Mouse (Mus musculus) heart, adult 2 months (tissue): ENCODE results near the gene Creb3. TPM values are rescaled to one million over a fixed set of nuclear protein-coding genes. Genes with fewer than 3 reads are reported as not detected.

Experiments
- DNase-seq, 2 experiments: peaks; one replicate each; pipeline ENCODE4 v3.0.0; 2021
- H3K27ac ChIP-seq: fragments of 200-600 bp; 2 replicates; pipeline ENCODE4 v1.8.1; 2022
- H3K27me3 ChIP-seq: fragments of 200-500 bp; 2 replicates; pipeline ENCODE4 v1.6.1; 2012; ENCODE audit warnings: mild to moderate bottlenecking, low read length, inconsistent platforms, mixed read lengths; ENCODE audit not compliant: control insufficient read depth, insufficient read depth
- H3K36me3 ChIP-seq: fragments of 200-500 bp; 2 replicates; pipeline ENCODE4 v1.6.1; 2012; ENCODE audit warnings: low read length, inconsistent platforms; ENCODE audit not compliant: control insufficient read depth, insufficient read depth
- H3K4me1 ChIP-seq: fragments of 200-500 bp; 2 replicates; pipeline ENCODE4 v1.6.1; 2011; ENCODE audit warnings: low read length; ENCODE audit not compliant: control insufficient read depth, insufficient read depth
- H3K4me3 ChIP-seq: fragments of 200-600 bp; 2 replicates; pipeline ENCODE4 v1.8.1; 2022
- H3K79me2 ChIP-seq: fragments of 200-500 bp; replicated peaks from 2 replicates; pipeline ENCODE4 v1.6.1; 2012; ENCODE audit warnings: mild to moderate bottlenecking, inconsistent platforms, low read length, moderate library complexity, mixed read lengths; ENCODE audit not compliant: control insufficient read depth, insufficient read depth
- H3K9ac ChIP-seq: fragments of 200-500 bp; 2 replicates; pipeline ENCODE4 v1.6.1; 2012; ENCODE audit warnings: low read depth, mild to moderate bottlenecking, control low read depth, inconsistent platforms, low read length, mixed read lengths
- CTCF ChIP-seq: fragments of 200-600 bp; IDR thresholded peaks from 2 replicates; pipeline ENCODE4 v1.8.1; 2022; ENCODE audit warnings: antibody characterized with exemption, mild to moderate bottlenecking, moderate library complexity
- EP300 ChIP-seq: fragments of 200-500 bp; IDR thresholded peaks from 2 replicates; pipeline ENCODE4 v1.6.1; 2011; ENCODE audit warnings: low read depth, low read length, control low read depth; ENCODE audit not compliant: insufficient read depth
- POLR2A ChIP-seq: fragments of 200-500 bp; IDR thresholded peaks from 2 replicates; pipeline ENCODE4 v1.6.1; 2011; ENCODE audit warnings: mild to moderate bottlenecking, low read depth, low read length, control low read depth; ENCODE audit not compliant: insufficient read depth
- WGBS: fragments of 180-500 bp; shearing (Covaris S2); methylation state at CpG from one replicate; pipeline ENCODE4 v1.1.7; 2018; 5-methylcytosine and 5-hydroxymethylcytosine counted together
- intact Hi-C: fragments of 180-260 bp; cut with DNase I; formaldehyde crosslinking; loops from one replicate; pipeline ENCODE4 v1.15.1; 2025
- polyA plus RNA-seq: library from polyadenylated mRNA; depleted of rRNA; stranded (reverse); fragments of >200 nt; gene quantifications from 2 replicates; pipeline ENCODE4 v1.2.3, GENCODE M21; 2012
- total RNA-seq, 2 experiments: library from RNA; stranded (reverse); gene quantifications; 2 replicates each; pipeline ENCODE4 v1.2.3; 2021

Creb3 gene
- total and polyA plus RNA-seq, 3 experiments, result 29.8 to 46.5 (median 44.0) TPM

DNA sequence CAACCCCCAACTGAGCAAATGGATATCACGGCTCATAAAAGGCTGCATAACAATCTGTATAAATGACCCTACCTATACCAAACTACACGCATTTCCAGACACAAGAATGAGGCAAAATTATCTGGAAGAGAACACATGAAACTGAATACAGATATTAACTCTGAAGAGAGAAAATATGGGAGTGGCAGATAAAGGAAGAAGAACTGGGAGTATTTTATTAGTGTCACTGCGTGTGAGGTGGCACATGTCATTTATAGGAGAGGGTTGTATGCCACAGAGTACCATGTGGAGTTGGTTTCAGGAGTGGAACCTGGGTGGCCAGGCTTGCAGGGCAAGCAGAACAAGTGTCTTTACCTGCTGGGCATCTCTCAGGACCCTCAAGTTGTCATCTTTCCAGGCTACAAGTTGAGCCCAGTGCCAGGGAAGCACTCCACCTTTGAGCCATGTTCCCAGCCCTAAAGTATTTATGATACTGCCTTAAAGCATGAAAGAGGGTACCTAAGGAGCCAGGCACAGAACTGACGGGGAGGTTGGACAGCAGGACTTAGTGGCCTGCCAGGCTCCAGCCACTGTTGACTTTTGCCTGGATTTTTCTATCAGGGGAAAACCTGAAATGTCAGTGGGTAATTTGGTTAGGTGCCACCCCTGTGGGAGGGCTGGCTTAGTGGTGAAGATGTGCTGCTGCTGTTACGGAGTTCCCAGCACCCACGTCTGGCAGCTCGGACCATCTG lies 36.7 kb downstream of the Creb3 start:
- no peaks in the 10 kb centered on the region for H3K4me1 ChIP-seq
- no peak for DNase-seq
- H3K79me2 ChIP-seq, result no peaks in the 10 kb centered on the region
- no peak overlapping the region for H3K4me3 ChIP-seq
- no peak overlapping the region for H3K27ac ChIP-seq
- 81% methylated on average over 7 of the region's 7 CpGs for WGBS
- TF ChIP-seq CTCF (no peak), EP300 (no peak), POLR2A (no peak)
- intact Hi-C loops, result no loop called here
- no peak overlapping the region for H3K9ac ChIP-seq
- H3K36me3 ChIP-seq, result no peaks in the 10 kb centered on the region
- no peaks in the 10 kb centered on the region for H3K27me3 ChIP-seq

DNA sequence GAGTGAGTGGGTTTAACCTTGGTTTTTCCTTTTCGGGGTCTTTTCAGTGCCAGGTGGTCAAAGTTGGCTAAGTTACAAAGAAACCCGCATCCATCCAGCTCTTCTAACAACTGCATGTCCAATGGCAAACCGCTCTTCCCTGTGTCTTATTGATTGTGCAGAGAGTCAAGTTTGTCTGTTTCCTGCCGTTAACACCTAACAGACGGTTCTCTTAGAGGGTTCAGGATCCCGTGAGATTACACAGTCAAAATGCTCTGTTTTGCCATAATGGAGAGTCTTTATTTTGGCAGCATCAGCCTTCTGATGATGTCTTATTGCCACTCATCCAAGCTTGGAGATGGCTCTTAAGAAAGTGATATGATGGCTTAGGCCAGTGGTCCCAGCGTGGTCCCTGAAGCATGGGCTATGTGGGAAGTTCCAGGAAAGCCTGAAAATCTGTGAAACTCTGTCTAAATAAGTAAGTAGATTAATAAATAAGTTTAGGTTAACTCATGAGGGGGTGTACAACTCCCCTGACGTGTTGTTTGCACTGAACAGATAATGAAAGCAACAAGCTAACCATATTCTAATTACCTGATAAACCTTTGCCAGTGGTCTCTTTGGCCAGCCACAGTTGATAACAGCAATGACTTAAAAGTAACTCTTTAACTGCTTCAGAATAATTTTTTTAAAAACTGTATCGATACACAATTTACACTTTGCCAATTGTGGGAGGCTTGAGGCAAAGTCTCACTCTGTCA lies 38.2 kb downstream of the Creb3 start:
- Histone ChIP-seq H3K79me2 (no peaks in the 10 kb centered on the region), H3K9ac (no peak overlapping the region), H3K4me1 (no peaks in the 10 kb centered on the region), H3K36me3 (no peaks in the 10 kb centered on the region), H3K27ac (no peak overlapping the region), H3K4me3 (no peak overlapping the region), H3K27me3 (no peaks in the 10 kb centered on the region)
- 70% methylated on average over 9 of the region's 9 CpGs for WGBS
- no peak for DNase-seq
- no peak for TF ChIP-seq CTCF
- TF ChIP-seq EP300, result no peak
- TF ChIP-seq POLR2A, result no peak
- intact Hi-C loops, result no loop called here

DNA sequence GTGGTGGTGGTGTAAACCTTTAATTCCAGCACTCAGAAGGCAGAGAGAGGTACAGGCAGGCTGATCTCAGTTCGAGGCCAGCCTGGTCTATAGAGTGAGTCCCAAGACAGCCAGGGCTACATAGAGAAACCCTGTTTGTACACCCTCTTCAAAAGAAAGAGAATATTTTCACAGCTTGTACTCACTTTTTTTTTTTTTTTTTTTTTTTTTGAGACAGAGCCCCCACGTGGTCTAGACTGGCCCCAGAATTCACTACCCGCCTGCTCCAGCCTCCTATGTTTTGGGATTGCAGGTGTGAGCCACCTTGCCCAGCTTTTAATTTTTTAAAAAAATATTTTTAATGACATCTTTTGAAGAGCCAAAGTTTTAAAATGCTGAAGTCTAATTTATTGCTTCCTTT lies 42.0 kb downstream of the Creb3 start:
- DNase-seq, result no peak
- 77% methylated on average over 3 of the region's 3 CpGs for WGBS
- intact Hi-C loops, result no loop called here
- Histone ChIP-seq H3K9ac (no peak overlapping the region), H3K4me1 (no peaks in the 10 kb centered on the region), H3K36me3 (no peaks in the 10 kb centered on the region), H3K27ac (no peak overlapping the region), H3K27me3 (no peaks in the 10 kb centered on the region), H3K4me3 (no peak overlapping the region), H3K79me2 (no peaks in the 10 kb centered on the region)
- TF ChIP-seq POLR2A, result no peak
- TF ChIP-seq EP300, result no peak
- no peak for TF ChIP-seq CTCF

DNA sequence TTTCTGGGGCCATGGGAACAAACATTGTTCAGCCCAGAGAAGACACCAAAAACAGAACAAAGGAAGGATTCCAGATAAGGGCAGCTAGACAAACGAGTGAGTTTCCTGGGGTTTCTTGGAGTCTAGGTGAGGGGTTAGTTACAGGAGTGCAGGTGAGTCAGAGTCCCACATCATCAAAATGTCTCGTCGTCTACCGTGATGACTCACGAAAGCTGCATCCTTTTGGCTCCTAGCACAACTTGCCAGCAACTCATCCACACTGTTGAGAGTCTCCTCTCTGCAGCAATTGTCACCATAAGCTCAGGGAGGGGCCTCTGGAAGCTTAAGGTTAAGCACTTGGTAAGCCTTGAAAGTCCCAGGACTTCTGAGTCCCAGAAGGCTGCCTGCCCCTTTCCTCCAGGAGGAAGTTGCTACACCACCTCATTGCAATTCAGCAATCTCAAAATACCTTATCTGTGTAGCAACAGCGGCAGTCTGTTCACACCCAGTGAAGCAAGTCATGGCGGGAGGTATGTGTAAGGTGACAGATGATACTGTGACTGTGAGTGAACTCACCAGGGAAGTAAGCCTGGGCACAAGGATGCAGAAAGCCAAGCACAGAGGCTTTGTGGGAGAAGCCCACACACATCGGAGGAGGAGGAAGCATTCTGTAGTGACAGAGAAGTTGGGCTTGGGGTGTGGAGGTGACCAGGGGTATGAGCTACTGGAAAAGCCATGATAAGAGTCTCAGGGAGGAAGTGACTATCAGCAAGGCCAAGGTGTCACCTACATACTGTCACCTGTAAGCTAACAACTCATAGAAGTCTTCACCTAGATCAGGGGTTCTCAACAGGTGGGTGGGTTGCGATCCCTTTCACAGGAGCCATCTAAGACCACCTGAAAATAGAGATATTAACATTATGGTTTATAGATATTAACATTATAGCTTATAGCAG lies 42.9 kb downstream of the Creb3 start:
- Histone ChIP-seq H3K9ac (no peak overlapping the region), H3K27me3 (no peaks in the 10 kb centered on the region), H3K4me3 (no peak overlapping the region), H3K27ac (no peak overlapping the region), H3K4me1 (no peaks in the 10 kb centered on the region), H3K36me3 (no peaks in the 10 kb centered on the region), H3K79me2 (no peaks in the 10 kb centered on the region)
- TF ChIP-seq CTCF (no peak), POLR2A (no peak), EP300 (no peak)
- no peak for DNase-seq
- intact Hi-C loops, result no loop called here
- 36% methylated on average over 9 of the region's 9 CpGs for WGBS

DNA sequence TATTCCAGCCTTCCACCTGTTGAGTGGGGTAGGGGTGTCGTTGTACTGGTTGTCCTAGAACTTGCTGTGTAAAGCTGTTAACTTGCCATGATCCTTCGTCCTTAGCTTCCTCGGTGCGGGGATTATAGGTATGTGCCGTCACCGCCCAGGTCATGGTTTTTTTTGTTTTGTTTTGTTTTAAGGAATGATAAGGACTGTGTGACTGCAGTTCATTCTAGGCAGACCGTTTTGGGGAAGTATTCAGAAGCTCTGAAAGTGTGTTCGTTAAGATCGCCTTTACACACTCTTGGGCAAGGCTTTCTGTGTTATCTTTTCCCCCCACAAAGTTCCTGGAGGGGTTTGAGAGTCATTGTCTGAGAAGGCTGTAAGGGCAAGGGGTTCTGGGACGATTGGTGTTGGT lies 50.4 kb downstream of the Creb3 start:
- H3K79me2 ChIP-seq, result no peaks in the 10 kb centered on the region
- intact Hi-C loops, result no loop called here
- H3K27me3 ChIP-seq, result no peaks in the 10 kb centered on the region
- H3K27ac ChIP-seq, result no peak overlapping the region
- WGBS, result 44% methylated on average over 10 of the region's 10 CpGs
- H3K4me3 ChIP-seq, result no peak overlapping the region
- H3K4me1 ChIP-seq, result no peaks in the 10 kb centered on the region; the same call in 1 of the 2 replicates
- no peaks in the 10 kb centered on the region for H3K36me3 ChIP-seq
- TF ChIP-seq EP300, result no peak
- no peak for TF ChIP-seq POLR2A
- TF ChIP-seq CTCF, result no peak
- no peak for DNase-seq
- no peak overlapping the region for H3K9ac ChIP-seq
